Mouse (Mus musculus) T-cell, adult 66 days (primary cell): Measurements from ENCODE around the gene Dctpp1. TPM values are rescaled to one million over a fixed set of nuclear protein-coding genes. Genes with fewer than 3 reads are reported as not detected.

ENCODE experiments used
- total RNA-seq, 2 experiments: library from RNA; stranded (reverse); gene quantifications; 3 replicates in 1 of 2; 4 replicates in 1 of 2; pipeline ENCODE4 v1.2.4; 2023

Gene Dctpp1
- 10 to 100 TPM; 13.0 to 21.1 TPM for total RNA-seq

GRCm38 (mm10) chr7:127260309-127261111, at the start of gene Dctpp1:
Gene Dctpp1 (minus strand): TSS chr7:127260709.

DNA sequence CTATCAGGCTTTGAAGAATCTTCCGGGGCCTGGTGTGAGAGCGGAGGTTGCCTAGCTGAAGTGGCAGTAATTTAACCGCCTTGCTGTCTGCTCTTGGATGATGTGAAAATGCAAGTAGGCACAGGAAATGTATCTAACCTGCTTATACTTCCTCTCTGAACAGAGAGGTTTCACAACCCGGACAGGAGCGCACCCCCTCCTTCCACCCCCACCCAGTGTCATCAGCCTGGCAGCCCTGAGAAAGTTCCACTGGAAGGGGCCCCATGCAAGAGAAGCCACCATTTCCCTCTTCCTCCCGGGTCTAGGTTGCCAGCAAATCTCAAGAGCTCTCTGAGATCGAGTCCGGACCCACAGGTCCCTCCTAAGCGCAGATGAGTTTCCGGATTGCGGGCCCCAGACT, 35.6 kb upstream of the Dctpp1 start, which contains the start of gene Itgal:
Gene Itgal (plus strand): TSS at position 163 of the 400 bp plus-strand sequence.

DNA sequence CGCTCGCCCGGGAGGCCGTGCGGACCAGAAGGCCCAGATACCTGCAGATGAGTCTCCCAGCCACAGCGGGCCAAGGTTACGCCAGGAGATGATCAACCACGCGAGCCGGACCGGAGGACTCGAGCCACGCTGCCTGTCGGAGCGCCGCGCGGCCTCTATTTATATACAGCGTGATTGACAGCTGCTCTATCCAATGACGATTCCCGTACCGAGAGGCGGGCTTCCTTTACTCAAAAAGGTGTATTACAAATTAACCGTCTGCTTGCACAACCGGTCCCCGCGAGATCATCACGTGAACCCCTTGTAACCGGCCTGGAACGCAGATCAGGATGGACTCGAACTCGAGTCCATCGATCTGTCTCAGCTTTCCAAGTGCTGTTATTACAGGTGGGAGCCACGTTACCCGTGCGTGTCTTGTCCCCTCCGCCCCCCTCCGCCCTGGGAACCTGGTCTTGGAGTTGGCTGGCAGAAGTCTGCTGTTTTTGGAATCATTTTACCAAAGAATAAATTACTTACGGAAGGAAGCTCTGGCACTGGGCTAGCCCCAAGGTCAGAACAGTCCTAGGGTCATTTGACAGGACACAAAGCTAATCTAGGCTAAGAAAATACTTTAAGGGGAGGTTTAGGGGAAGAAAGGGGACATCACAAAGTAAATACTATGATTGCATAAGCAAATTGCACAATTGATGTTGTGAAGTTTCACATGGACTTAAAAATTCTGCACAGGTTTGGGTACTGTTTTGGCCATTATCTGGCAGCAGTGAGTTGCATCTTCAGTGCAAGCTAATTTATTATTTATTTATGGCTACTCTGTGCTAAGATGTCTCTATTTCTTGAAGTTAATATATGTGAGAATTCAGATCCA, 13.6 kb upstream of the Dctpp1 start, which contains the start of gene Sephs2:
Gene Sephs2 (minus strand): TSS at position 131 of the 865 bp plus-strand sequence.

DNA sequence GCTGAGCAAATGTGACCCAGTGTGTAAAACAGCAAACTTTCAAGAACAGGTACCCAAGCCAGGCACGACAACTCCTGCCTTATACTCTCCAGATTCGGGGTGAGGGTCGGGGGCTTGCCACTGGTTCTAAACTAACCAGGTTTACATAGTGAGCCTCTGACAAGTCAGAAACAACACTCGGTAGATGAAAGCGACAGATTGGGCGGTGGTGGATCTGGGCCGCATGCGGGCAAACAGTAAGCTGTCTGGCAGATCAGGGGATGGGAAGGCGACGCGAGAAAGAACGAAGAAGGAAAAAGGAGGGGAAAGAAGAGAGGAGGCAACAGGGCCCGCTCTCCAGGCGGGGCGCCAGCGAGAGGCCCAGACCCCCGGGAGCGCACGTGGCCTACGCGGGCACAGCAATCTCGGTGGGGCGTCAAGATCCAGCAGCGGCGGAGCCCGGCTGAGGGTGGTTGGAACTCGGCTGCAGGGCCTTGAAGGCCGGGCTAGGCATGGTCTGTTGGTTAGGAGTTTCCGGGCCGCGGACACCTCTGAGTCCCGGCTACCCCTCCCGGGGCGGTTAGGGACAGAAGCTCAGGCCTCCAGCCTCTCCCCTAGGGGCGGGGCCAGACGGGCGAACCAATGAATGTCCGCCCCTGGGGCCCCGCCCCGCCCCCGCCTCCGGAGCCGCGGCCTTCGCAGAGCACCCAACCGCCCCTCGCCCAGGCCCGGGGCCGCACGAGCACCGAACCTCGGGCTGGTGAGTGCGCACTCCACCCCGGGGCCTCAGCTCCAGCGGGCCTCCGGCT, 16.4 kb downstream of the Dctpp1 start, which contains the start of gene Zfp771:
Gene Zfp771 (plus strand): TSS at position 405 of the 788 bp plus-strand sequence.

GRCm38 (mm10) chr7:127232622-127233367, 27.7 kb downstream of the Dctpp1 start, which contains the start of the genes Zfp553 and Sept1:
Gene Zfp553 (plus strand): TSS chr7:127233061.
Gene Sept1 (minus strand): TSS chr7:127233130.

DNA sequence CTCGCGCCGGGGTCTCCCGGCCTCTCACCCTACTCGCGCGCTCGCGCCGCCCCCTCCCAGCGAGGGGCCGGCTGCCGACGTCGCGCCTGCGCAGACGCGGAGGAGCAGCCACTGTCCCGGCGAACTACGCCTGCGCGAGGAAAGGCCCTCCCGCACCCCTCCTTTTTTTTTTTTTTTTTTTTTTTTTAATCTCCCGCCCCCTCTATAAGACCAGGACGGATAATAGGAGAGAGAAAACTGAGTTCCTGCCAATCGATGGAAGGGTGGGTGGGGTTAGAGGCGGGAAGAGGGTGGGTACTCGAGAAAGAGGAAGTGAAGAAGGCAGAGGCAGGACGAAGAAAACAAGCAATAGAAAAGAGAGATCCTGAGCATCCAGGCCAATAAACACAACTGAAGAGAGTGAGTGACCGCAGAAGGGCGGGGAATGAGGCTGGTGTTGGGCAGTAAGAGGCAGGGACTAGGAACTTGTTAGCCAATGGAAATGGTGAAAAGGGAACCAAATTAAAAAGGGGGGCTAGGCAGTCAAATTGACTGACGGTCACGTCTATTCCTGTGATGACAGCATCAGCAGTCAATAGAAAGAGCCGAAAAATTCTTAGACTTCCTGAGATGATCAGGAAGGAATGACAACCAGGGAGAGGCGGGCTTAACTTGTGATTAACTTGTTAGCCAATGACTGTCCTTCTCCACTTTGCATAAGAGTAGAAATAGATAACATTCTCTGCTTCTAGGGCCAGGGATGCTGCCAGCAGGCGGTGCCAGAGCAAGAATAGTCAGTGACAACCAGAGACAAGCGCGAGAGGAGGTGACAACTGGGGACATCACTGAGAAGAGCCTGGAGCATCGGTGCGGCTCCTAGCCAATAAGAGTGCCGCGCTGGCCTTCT, 51.7 kb downstream of the Dctpp1 start, which contains the start of gene Mylpf:
Gene Mylpf (plus strand): TSS at position 338 of the 886 bp plus-strand sequence.

GRCm38 (mm10) chr7:127208295-127208552, 52.3 kb downstream of the Dctpp1 start, which contains the start of gene Tbc1d10b:
Gene Tbc1d10b (minus strand): TSS chr7:127208468.

Other genes starting within 250 kb of the Dctpp1 start
- gene Mvp, start 246.1 kb downstream of the Dctpp1 start, total RNA-seq, result 10 to 100 TPM; 30.2 to 36.9 TPM
- 1 to 10 TPM; 3.6 to 4.6 TPM for gene Pagr1b, start 244.2 kb downstream of the Dctpp1 start, total RNA-seq
- 10 to 100 TPM; 24.7 to 40.0 TPM for gene Pagr1a, start 243.4 kb downstream of the Dctpp1 start, total RNA-seq
- 10 to 100 TPM; 20.9 to 36.5 TPM for gene Gm42742, start 239.6 kb downstream of the Dctpp1 start, total RNA-seq
- gene Prrt2, start 239.5 kb downstream of the Dctpp1 start, total RNA-seq, result 1 to 10 TPM; 5.0 to 7.0 TPM
- 100 to 1,000 TPM; 237 to 238 TPM for gene Maz, start 233.7 kb downstream of the Dctpp1 start, total RNA-seq
- gene Kif22, start 218.2 kb downstream of the Dctpp1 start, total RNA-seq, result 1 to 10 TPM; 3.6 to 4.8 TPM
- under 1 TPM in 1 of 2 experiments, not detected in 1; 0.82 TPM for gene Zg16, start 173.4 kb downstream of the Dctpp1 start, total RNA-seq
- 10 to 100 TPM; 75.6 to 83.3 TPM for gene AI467606, start 169.3 kb downstream of the Dctpp1 start, total RNA-seq
- 10 to 100 TPM; 39.1 to 46.5 TPM for gene Qprt, start 138.5 kb downstream of the Dctpp1 start, total RNA-seq
- 100 to 1,000 TPM; 266 to 304 TPM for gene Spn, start 122.9 kb downstream of the Dctpp1 start, total RNA-seq
- gene Cd2bp2, start 64.7 kb downstream of the Dctpp1 start, total RNA-seq, result 10 to 100 TPM; 70.4 to 77.9 TPM
- gene Tbc1d10b, start 52.2 kb downstream of the Dctpp1 start, total RNA-seq, result 10 to 100 TPM; 58.5 to 73.0 TPM
- gene Mylpf, start 51.8 kb downstream of the Dctpp1 start, total RNA-seq, result 10 to 100 TPM; 16.3 to 22.4 TPM
- gene Zfp553, start 27.6 kb downstream of the Dctpp1 start, total RNA-seq, result 10 to 100 TPM; 15.5 to 18.3 TPM
- 100 to 1,000 TPM; 694 to 706 TPM for gene Sept1, start 27.6 kb downstream of the Dctpp1 start, total RNA-seq
- gene Zfp771, start 16.4 kb downstream of the Dctpp1 start, total RNA-seq, result 10 to 100 TPM in 1 of 2 experiments, 1 to 10 TPM in 1; 8.1 to 10.4 TPM
- gene Sephs2, start 13.3 kb upstream of the Dctpp1 start, total RNA-seq, result 10 to 100 TPM; 31.2 to 35.2 TPM
- gene Itgal, start 35.6 kb upstream of the Dctpp1 start, total RNA-seq, result 100 to 1,000 TPM; 259 to 272 TPM
- under 1 TPM; 0.47 to 0.50 TPM for gene Zfp768, start 84.9 kb upstream of the Dctpp1 start, total RNA-seq
- 10 to 100 TPM; 21.0 to 21.1 TPM for gene Zfp747, start 115.3 kb upstream of the Dctpp1 start, total RNA-seq
- 1 to 10 TPM; 4.8 to 5.4 TPM for gene 9130019O22Rik, start 126.5 kb upstream of the Dctpp1 start, total RNA-seq
- 10 to 100 TPM; 14.2 to 14.7 TPM for gene E430018J23Rik, start 132.9 kb upstream of the Dctpp1 start, total RNA-seq
- gene Zfp764, start 146.1 kb upstream of the Dctpp1 start, total RNA-seq, result 10 to 100 TPM; 11.3 to 12.6 TPM
- gene Zfp688, start 161.4 kb upstream of the Dctpp1 start, total RNA-seq, result 10 to 100 TPM; 14.8 to 15.7 TPM
- gene Zfp689, start 188.4 kb upstream of the Dctpp1 start, total RNA-seq, result 1 to 10 TPM; 7.9 to 8.9 TPM
- gene Prr14, start 198.9 kb upstream of the Dctpp1 start, total RNA-seq, result 100 to 1,000 TPM; 132 to 142 TPM
- gene Fbrs, start 218.5 kb upstream of the Dctpp1 start, total RNA-seq, result 100 to 1,000 TPM; 186 to 198 TPM